Mouse (Mus musculus) cerebellum, adult 2 months (tissue): ENCODE measurements around the gene Rnaset2b.
"Not testable (repeated sequence)": the region's sequence is repeated elsewhere in the genome, so short reads cannot be mapped to it uniquely, and the experiment has no call there.

Experiments
- CTCF ChIP-seq: fragments of 200-500 bp; IDR thresholded peaks from 2 replicates; pipeline ENCODE4 v1.5.1; 2011; ENCODE audit warnings: low read depth, mild to moderate bottlenecking, control low read depth, low read length, moderate library complexity, borderline replicate concordance; ENCODE audit not compliant: insufficient read depth
- POLR2A ChIP-seq: fragments of 200-500 bp; IDR thresholded peaks from 2 replicates; pipeline ENCODE4 v1.6.1; 2011; ENCODE audit warnings: low read length, control low read depth, borderline replicate concordance; ENCODE audit not compliant: insufficient read depth

- not testable (repeated sequence) for TF ChIP-seq CTCF, POLR2A
These were observed 39.5 kb downstream of the Rnaset2b start for GRCm38 (mm10) chr17:7009901-7010300.
